Mouse (Mus musculus): ENCODE measurements at regions not wholly inside any gene's neighbourhood (a gene's known extent, or its start where the extent isn't known, plus 50 kb on each side); places are given as distances from the start of the nearest gene placed in this dataset.

GRCm38 (mm10) chr2:51447616-51448015 lies 179.7 kb upstream of the Tas2r134 start:
- no peak for DNase-seq

- DNase-seq = no peak
Observed at GRCm38 (mm10) chr2:51444386-51445080, 182.8 kb upstream of the Tas2r134 start.

GRCm38 (mm10) chr2:51443946-51444345 lies 183.4 kb upstream of the Tas2r134 start:
- DNase-seq = no peak

GRCm38 (mm10) chr2:51439047-51439446 lies 188.3 kb upstream of the Tas2r134 start:
- DNase-seq = no peak

- peak; percentile 15 for DNase-seq
Observed at GRCm38 (mm10) chr2:51436590-51436989, 190.7 kb upstream of the Tas2r134 start.

- no peak for DNase-seq
Observed at GRCm38 (mm10) chr2:51431564-51431963, 195.7 kb upstream of the Tas2r134 start.

- DNase-seq = no peak
Observed at GRCm38 (mm10) chr2:51429716-51430115, 197.6 kb upstream of the Tas2r134 start.

- DNase-seq = no peak
Observed at GRCm38 (mm10) chr2:51422442-51422841, 204.9 kb upstream of the Tas2r134 start.

- DNase-seq = no peak
Observed at GRCm38 (mm10) chr2:51417908-51418690, 209.2 kb upstream of the Tas2r134 start.

GRCm38 (mm10) chr2:51388390-51388789 lies 238.9 kb upstream of the Tas2r134 start:
- DNase-seq = no peak

- DNase-seq = no peak
Observed at GRCm38 (mm10) chr2:51387136-51387535, 238.2 kb upstream of the Rnd3 start.

GRCm38 (mm10) chr2:51376597-51376996 lies 227.7 kb upstream of the Rnd3 start:
- no peak for DNase-seq

GRCm38 (mm10) chr2:51374636-51375035 lies 225.7 kb upstream of the Rnd3 start:
- DNase-seq = no peak

GRCm38 (mm10) chr2:51372771-51373170 lies 223.9 kb upstream of the Rnd3 start:
- no peak for DNase-seq

- DNase-seq = no peak
Observed at GRCm38 (mm10) chr2:51362825-51363616, 214.1 kb upstream of the Rnd3 start.

- no peak for DNase-seq
Observed at GRCm38 (mm10) chr2:51355281-51355680, 206.4 kb upstream of the Rnd3 start.

GRCm38 (mm10) chr2:51354800-51355199 lies 205.9 kb upstream of the Rnd3 start:
- no peak for DNase-seq

- no peak for DNase-seq
Observed at GRCm38 (mm10) chr2:51349614-51350013, 200.7 kb upstream of the Rnd3 start.

GRCm38 (mm10) chr2:51348774-51349173 lies 199.9 kb upstream of the Rnd3 start:
- no peak for DNase-seq

GRCm38 (mm10) chr2:51347086-51347485 lies 198.2 kb upstream of the Rnd3 start:
- DNase-seq = no peak

GRCm38 (mm10) chr2:51342421-51342820 lies 193.5 kb upstream of the Rnd3 start:
- DNase-seq = no peak

GRCm38 (mm10) chr2:51334437-51334836 lies 185.5 kb upstream of the Rnd3 start:
- no peak for DNase-seq

GRCm38 (mm10) chr2:51327081-51327480 lies 178.2 kb upstream of the Rnd3 start:
- DNase-seq = no peak

- no peak for DNase-seq
Observed at GRCm38 (mm10) chr2:51321676-51322075, 172.8 kb upstream of the Rnd3 start.

Data from right cerebral cortex, postnatal 4 days (tissue).